Mouse (Mus musculus) C2C12 (cell line): Measurements from ENCODE around the gene Zfand3. TPM values are rescaled to one million over a fixed set of nuclear protein-coding genes. Genes with fewer than 3 reads are reported as not detected.

Experiments
- H3K27me3 ChIP-seq: one replicate; pipeline ENCODE4 v1.6.1; 2011; ENCODE audit not compliant: control insufficient read depth, insufficient read depth, insufficient read length
- H3K36me3 ChIP-seq: one replicate; pipeline ENCODE4 v1.6.1; 2011; ENCODE audit not compliant: control insufficient read depth, insufficient read depth
- H3K4me3 ChIP-seq: one replicate; pipeline ENCODE4 v1.5.1; 2011; ENCODE audit warnings: mild to moderate bottlenecking, control low read depth; ENCODE audit not compliant: poor library complexity, insufficient read depth, severe bottlenecking
- H3K79me2 ChIP-seq: one replicate; pipeline ENCODE4 v1.6.1; 2011; ENCODE audit not compliant: control insufficient read depth, insufficient read depth
- H3K79me3 ChIP-seq: one replicate; pipeline ENCODE4 v1.6.1; 2011; ENCODE audit warnings: low read depth, control low read depth
- H3ac ChIP-seq: one replicate; pipeline ENCODE3; 2011; ENCODE audit warnings: low read depth; ENCODE audit not compliant: control insufficient read depth, insufficient read length
- CEBPB ChIP-seq: IDR thresholded peaks from one replicate; pipeline ENCODE4 v1.6.1; 2011; ENCODE audit warnings: low read depth, mild to moderate bottlenecking, control low read depth, moderate library complexity
- CTCF ChIP-seq: IDR thresholded peaks from one replicate; pipeline ENCODE4 v1.5.1; 2011; ENCODE audit not compliant: control insufficient read depth, insufficient read depth, insufficient read length
- FOSL1 ChIP-seq: IDR thresholded peaks from one replicate; pipeline ENCODE4 v1.8.0; 2011; ENCODE audit warnings: mild to moderate bottlenecking, low read length; ENCODE audit not compliant: poor library complexity, insufficient read depth, severe bottlenecking
- MAX ChIP-seq: IDR thresholded peaks from one replicate; pipeline ENCODE4 v1.6.1; 2011; ENCODE audit warnings: mild to moderate bottlenecking, control low read depth
- MYOD1 ChIP-seq: IDR thresholded peaks from one replicate; pipeline ENCODE4 v1.6.1; 2011; ENCODE audit warnings: low read depth; ENCODE audit not compliant: control insufficient read depth, insufficient read length
- MYOG ChIP-seq: IDR thresholded peaks from one replicate; pipeline ENCODE4 v1.6.1; 2011; ENCODE audit not compliant: control insufficient read depth, insufficient read length; ENCODE audit errors: extremely low read depth
- USF1 ChIP-seq: IDR thresholded peaks from one replicate; pipeline ENCODE4 v1.6.1; 2011; ENCODE audit warnings: low read depth, mild to moderate bottlenecking, control low read depth, moderate library complexity
- polyA plus RNA-seq: library from polyadenylated mRNA; unstranded; fragments of >200 nt; fragmentation: generic; extraction: Trizol; gene quantifications from one replicate; pipeline ENCODE4 v1.2.1, GENCODE M21; 2012; ENCODE audit warnings: missing spikeins

Zfand3 gene
- polyA plus RNA-seq, 1 experiment: 78.6 TPM

DNA sequence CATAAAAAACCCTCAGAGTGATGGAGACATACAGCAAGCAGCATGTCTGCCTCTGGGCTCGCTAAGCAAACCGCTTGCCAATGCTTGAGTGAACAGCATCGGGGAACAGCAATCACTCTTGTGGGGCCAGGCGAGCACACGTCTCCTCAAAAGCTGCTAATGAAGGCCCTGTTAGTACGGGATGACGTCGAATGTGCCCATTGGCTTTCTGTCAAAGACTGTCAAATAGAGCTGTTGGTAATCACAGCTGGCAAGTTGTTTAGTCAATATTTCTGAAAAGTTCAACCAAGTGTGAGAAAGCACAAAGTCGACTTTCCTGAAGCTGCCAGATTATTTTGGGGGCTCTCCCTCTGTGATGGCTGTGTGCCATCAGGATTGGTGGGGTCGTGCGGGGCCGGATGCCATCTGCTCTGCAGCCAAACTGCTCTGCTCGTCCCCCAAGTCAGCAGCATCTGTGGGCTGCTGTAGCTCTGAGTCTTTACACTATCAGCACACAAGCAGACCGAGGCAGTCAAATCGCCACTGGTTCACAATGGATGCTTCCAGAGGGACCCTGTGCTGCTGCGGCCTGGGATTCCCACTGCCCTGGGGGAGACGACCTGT is 237.3 kb downstream of the Zfand3 start:
- H3K79me3 ChIP-seq: no peaks in the 10 kb centered on the region
- H3K27me3 ChIP-seq: no peaks in the 10 kb centered on the region
- no peak overlapping the region for H3ac ChIP-seq
- H3K79me2 ChIP-seq: no peaks in the 10 kb centered on the region
- H3K36me3 ChIP-seq: no peaks in the 10 kb centered on the region
- no peak for TF ChIP-seq MAX
- no peak for TF ChIP-seq CEBPB
- no peak for TF ChIP-seq USF1
- no peak for TF ChIP-seq MYOG
- TF ChIP-seq MYOD1: no peak
- no peak for TF ChIP-seq CTCF
- no peak for TF ChIP-seq FOSL1
- no peak overlapping the region for H3K4me3 ChIP-seq

- Histone ChIP-seq H3ac (no peak overlapping the region), H3K79me2 (no peaks in the 10 kb centered on the region), H3K36me3 (no peaks in the 10 kb centered on the region), H3K79me3 (no peaks in the 10 kb centered on the region), H3K4me3 (no peak overlapping the region), H3K27me3 (no peaks in the 10 kb centered on the region)
- TF ChIP-seq CTCF (no peak), CEBPB (no peak), MYOG (no peak), USF1 (no peak), MAX (no peak), MYOD1 (no peak)
Measured at GRCm38 (mm10) chr17:30242647-30243046, 238.1 kb downstream of the Zfand3 start.

DNA sequence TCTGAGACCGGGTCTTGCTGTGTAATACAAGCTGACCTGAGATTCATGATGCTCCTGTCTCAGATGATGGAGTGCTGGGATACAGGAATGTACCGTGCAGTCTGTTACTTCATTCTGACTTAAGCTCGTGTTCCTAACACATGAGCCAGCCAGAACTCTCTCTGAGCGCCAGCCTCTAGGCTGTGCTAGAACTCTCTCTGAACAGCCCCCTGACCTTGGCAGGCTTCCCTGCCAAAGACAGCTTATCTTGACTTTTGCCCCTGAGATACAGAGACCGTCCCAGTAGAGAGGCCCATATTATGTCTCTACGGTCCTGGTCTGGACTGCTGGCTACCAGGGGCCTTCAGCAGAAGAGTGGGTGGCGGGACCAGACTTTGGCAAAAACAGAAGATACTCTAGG is 239.0 kb downstream of the Zfand3 start:
- Histone ChIP-seq H3K4me3 (no peak overlapping the region), H3ac (no peak overlapping the region), H3K79me2 (no peaks in the 10 kb centered on the region), H3K36me3 (no peaks in the 10 kb centered on the region), H3K27me3 (no peaks in the 10 kb centered on the region), H3K79me3 (no peaks in the 10 kb centered on the region)
- TF ChIP-seq CTCF: no peak
- no peak for TF ChIP-seq FOSL1
- no peak for TF ChIP-seq MAX
- no peak for TF ChIP-seq CEBPB
- no peak for TF ChIP-seq USF1
- no peak for TF ChIP-seq MYOD1
- TF ChIP-seq MYOG: no peak

DNA sequence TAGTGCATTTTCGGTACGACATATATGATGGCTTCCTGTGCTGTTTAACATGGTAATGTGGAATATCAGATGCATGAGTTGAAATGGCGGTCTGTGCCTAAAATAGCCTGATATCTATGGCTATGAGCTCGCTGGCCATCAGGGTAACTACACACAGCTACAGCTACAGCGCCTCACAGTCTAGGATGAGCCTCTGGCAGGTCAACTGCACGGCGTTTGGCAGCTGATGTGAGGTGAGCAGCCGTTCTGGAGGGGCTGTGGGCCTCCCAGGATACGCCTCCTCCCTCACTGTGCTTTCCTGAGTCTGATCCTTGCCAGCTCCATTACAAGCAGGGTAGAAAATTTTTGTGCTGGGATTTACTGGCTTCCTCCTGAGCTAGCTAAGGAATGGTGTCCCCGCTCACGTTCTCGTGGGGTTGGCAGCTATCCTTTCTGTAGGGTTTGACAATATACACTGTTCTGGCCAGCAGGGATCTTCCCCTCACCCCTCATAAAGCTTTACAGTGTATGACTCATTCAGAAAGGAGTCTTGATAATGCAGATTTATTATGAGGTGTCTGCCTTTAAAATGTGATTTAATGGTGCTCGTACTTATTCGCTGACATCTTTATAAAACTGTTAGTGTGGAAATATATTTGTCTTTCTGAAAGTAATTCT is 240.2 kb downstream of the Zfand3 start:
- Histone ChIP-seq H3K4me3 (no peak overlapping the region), H3K79me2 (no peaks in the 10 kb centered on the region), H3ac (no peak overlapping the region), H3K79me3 (no peaks in the 10 kb centered on the region), H3K27me3 (no peaks in the 10 kb centered on the region), H3K36me3 (no peaks in the 10 kb centered on the region)
- TF ChIP-seq CEBPB (no peak), CTCF (no peak), USF1 (no peak), MAX (no peak), MYOG (no peak), FOSL1 (no peak), MYOD1 (no peak)

DNA sequence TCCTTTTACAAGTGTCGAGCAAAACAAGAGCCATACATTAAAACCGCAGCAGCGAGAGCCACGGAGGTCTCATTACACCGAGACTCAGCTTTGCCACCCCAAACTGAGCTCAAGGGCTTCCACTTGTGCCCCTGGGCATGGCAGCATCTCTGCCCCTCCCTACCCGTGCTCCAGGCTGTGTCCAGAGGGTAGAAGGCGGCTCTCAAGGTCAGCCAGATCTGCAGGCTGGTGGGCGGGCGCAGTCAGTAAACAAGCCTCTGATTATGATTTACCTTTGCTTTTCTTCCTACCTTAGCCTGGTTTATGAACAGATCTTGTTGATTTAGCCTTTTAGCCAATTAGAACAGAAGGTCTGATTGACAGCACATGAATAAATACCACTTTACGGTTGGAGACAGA is 240.8 kb downstream of the Zfand3 start:
- H3K79me3 ChIP-seq: no peaks in the 10 kb centered on the region
- H3K27me3 ChIP-seq: no peaks in the 10 kb centered on the region
- H3ac ChIP-seq: no peak overlapping the region
- no peak overlapping the region for H3K4me3 ChIP-seq
- no peaks in the 10 kb centered on the region for H3K36me3 ChIP-seq
- TF ChIP-seq MYOG: no peak
- no peak for TF ChIP-seq MYOD1
- TF ChIP-seq USF1: no peak
- no peak for TF ChIP-seq CEBPB
- no peak for TF ChIP-seq MAX
- TF ChIP-seq CTCF: no peak
- no peak for TF ChIP-seq FOSL1
- no peaks in the 10 kb centered on the region for H3K79me2 ChIP-seq

GRCm38 (mm10) chr17:30253028-30253427 is 248.5 kb downstream of the Zfand3 start:
- Histone ChIP-seq H3ac (no peak overlapping the region), H3K27me3 (no peaks in the 10 kb centered on the region), H3K36me3 (no peaks in the 10 kb centered on the region), H3K4me3 (no peak overlapping the region), H3K79me3 (no peaks in the 10 kb centered on the region), H3K79me2 (no peaks in the 10 kb centered on the region)
- TF ChIP-seq MYOD1 (no peak), CEBPB (no peak), MAX (no peak)
